Mouse (Mus musculus): Measurements from ENCODE around the gene Gcnt7.

DNA sequence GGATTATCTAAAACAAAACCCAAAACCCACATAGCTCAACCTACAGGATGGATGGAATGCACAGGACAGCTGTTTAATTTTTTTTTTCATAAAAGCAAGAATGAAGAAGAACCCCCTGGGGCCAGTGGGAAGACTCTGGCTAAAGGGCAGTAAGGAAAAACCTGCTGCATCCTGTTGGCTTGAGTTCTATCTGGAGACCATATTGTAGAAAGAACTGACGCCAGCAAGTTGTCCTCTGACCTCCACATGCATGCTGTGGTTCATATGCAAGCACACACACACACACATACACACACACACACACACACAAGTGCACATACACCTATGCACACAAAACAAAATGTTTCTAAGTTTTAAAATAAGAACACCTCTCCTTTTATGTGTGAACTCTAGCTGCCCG lies 47.7 kb downstream of the Gcnt7 start:
- TF ChIP-seq CTCF (conservative IDR thresholded peaks at IDR 0.05; ENCODE audit: low read length) (no peak), NANOG (IDR thresholded peaks at IDR 0.05; ENCODE audit: borderline replicate concordance, low read length) (no peak)
